Mouse (Mus musculus) cerebellum, adult 8-10 months (tissue): ENCODE measurements around the gene Olfr1256.

ENCODE experiments used
- DNase-seq: peaks from one replicate; pipeline ENCODE4 v3.0.0; 2022

Gene Olfr1256

DNA sequence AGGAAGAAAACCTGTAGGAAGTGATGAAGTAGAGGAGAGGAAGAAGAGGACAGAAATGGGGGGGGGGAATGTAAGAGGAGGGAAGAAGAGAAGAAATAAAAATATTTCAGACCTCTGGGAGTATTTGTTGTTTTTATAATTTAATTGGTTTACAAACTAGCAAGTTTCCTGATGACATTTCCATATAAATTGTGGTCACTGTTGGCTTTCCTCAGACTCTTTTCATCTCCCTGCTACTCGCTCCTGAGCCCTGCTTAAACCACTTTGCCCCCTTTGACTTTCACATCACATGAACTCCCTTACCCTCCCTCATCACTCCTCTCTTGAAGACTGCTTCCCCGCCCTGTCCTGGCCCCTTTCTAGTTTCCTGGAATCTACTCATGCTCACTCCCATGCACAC is at the start of gene Olfr1256:
Olfr1256 (minus strand) TSS at position 101 of the 400 bp plus-strand sequence.
- no peak for DNase-seq

DNA sequence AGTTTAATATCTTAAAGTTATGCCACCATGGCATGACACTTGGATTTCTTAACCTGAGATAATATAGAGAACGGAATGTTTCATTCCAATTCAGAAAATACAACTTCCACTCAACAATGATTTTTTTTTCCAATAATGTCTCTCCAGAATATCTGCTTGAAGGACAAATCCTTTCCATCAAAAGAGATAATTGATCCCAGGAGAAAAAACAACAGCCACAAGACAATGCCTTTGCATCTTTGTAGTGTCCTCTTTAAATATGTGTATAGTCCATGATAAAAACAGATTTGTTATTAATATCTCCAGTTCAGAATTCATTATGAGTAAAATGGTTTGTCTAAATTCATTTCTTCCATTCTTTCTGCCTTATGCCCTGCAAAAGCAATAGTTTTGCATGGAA is 36.8 kb upstream of the Olfr1256 start, which contains the start of gene Olfr1257:
Olfr1257 (plus strand) TSS at position 301 of the 400 bp plus-strand sequence.
- DNase-seq, result no peak

DNA sequence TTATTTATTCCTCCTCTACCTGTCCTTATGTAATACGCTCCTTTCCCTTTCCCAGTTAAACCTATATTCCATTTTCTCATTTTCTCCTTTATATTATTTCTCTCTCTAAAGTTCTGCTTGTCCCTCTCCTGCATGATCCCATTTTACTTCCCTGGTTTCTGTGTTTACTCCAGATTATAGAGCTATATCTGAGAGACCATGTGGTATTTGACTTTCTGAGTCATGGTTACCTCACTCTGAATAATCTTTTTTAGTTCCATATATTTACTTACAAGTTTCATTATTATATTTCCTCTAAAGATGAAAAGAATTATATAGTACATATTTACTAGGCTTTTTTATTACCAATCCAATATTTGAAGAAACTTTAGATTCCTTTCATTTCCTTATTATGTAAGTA is 7.9 kb upstream of the Olfr1256 start:
- DNase-seq, result no peak

DNA sequence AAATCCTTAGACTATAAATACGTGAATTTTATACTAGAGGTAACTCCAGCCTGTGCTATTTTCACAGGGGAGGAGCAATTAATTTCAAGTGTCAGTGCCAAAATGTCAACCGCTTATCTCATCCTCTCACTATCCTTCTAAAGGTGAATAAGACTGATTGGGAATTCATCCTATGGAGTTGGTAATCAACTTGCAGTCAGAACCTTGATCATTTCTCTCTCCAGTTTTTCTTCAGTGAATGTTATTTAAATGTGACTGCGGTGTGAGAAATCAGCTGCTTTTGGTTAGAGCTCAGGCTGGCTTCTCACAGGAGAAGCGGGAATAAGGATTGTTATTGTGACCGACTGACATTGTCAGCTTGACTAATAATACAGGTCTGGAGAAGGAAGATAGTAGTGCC is 6.8 kb upstream of the Olfr1256 start, which contains the start of gene Olfr48:
Olfr48 (minus strand) TSS at position 101 of the 400 bp plus-strand sequence.
- DNase-seq, result no peak

DNA sequence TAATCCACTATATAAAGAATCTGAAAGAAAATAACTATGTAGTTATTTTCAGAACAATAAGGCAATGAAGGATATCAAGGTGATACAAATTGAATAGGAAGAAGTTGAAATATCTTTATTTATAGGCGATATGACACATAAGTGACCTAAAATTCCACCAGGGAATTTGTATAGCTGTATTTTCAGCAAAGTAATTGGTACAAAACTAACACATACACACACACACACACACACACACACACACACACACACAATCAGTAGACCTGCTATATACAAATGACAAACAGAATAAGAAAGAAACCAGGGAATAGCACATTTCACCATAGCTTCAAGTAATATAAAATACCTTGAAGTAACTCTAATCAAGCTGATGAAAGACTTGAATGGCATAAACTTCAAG is 21.1 kb downstream of the Olfr1256 start:
- no peak for DNase-seq

DNA sequence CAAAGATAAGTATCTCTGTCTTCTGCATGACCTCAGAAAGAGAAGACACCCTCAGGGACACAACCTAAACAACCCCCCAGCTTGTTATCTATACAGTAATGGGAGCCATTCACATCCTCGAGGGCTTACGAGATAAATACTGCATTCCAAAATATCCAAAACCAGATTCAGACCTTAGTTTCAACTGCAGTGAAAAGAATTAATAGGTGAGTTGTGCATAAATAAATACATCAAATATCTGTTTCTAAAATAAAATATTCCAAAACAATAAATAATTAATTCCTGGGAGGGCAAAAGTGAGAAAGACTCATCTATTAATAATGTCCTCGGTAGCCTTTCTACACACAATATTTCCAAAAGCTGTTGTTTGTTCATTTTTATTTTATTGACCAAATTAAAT is 29.6 kb downstream of the Olfr1256 start, which contains the start of gene Olfr1255:
Olfr1255 (plus strand) TSS at position 301 of the 400 bp plus-strand sequence.
- no peak for DNase-seq

DNA sequence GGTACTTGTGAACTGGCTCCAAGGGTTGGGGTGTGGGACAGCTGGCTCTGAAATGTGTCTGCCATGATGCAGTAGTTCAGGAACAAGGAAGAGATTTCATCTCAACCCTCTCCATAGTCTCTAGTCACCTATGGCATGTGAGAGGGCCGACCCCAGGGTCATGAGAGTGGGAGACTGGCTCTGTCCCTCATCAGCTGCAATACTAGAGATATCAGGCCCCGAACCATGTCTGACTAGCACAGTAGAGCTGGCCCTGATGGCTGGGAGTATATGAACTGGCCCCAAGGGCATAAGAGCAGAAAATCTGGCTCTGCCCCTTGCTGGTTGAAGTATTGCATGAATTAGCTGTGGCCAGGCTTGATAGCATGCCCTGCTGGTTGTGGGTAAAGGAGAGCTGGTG is 30.6 kb downstream of the Olfr1256 start:
- no peak for DNase-seq

DNA sequence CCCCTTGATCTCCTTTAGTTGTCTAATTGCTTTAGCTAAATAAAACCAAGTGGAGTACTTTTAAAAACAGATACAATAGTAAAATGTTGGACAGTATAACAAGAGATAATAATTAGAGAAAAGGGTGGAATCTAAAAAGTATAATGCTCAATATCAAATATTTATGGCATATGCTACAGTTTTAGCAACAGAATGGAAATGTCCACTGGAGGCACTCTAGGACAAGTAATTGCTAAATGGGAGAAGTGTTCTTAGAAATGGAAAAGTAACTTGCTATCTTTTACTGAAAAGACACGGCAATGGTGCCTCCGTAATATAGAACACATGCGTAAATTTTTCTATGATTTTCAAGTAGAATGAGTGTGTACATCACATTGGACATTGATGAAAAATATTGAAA is 41.8 kb downstream of the Olfr1256 start:
- DNase-seq, result no peak

DNA sequence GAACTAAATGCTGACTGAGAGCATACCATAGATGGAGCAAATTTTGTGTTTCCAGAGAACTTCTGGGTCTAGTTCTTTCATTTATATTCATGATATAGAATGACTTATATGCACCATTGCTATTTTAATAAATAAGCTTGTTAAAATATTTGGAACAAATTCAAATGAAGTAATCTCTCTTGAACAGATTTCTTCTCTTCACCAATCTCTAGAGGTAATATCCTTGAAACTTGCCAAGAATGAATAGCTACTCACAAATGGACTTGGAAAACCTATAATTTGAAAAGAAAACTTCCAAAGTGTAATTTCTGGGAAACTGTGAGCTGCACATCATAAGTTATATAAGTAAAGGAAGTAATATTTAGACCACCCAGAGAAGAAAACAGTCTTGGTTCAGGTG is 47.8 kb downstream of the Olfr1256 start, which contains the start of gene Olfr1254:
Olfr1254 (minus strand) TSS at position 101 of the 400 bp plus-strand sequence.
- no peak for DNase-seq
